In genomic region chr19:24187791-24188190, GRCm38 (mm10) we compare ENCODE assay signal across 26 mouse cellular contexts.
"Had no signal": no experiment of that assay in that cellular context is flagged by ENCODE, and none has a peak within 500 bp of the region (broad histone marks: within the 10 kb centered on the region; RNA-seq: fewer than 3 reads in every experiment).

No protein-coding gene starts in this region.

- H3K9me3 ChIP-seq: heart, embryonic 10.5 days; heart, embryonic 13.5 days; heart, embryonic 15.5 days; hindbrain, embryonic 10.5 days; hindbrain, embryonic 12.5 days; intestine, embryonic 15.5 days; kidney, embryonic 15.5 days; limb, embryonic 13.5 days had no signal

- H3K4me1 ChIP-seq: heart, embryonic 13.5 days; hindbrain, embryonic 12.5 days; intestine, embryonic 15.5 days; kidney, embryonic 15.5 days; limb, embryonic 13.5 days had no signal

- DNase-seq: gastrocnemius, adult 2 months; gastrocnemius, postnatal 10 days; gastrocnemius, postnatal 25 days; heart, adult 18-20 months; heart, postnatal 10 days; heart, postnatal 4 days; kidney, adult 18-20 months; kidney, adult 8-10 months; kidney, postnatal 14 days; kidney, postnatal 36 days; layer of hippocampus, adult 9-11 months; layer of hippocampus, postnatal 36 days; left cerebral cortex, postnatal 4 days had no signal

- ATAC-seq: forebrain, embryonic 16.5 days; inflammation-experienced regulatory T-cells, adult 6 months; intestine, embryonic 15.5 days; intestine, postnatal 0 days had no signal

- H3K4me3 ChIP-seq: gastrocnemius, adult 2 months; heart, embryonic 10.5 days; heart, embryonic 13.5 days; heart, embryonic 15.5 days; hindbrain, embryonic 10.5 days; hindbrain, embryonic 12.5 days; intestine, embryonic 15.5 days; kidney, embryonic 15.5 days; limb, embryonic 13.5 days had no signal

- H3K36me3 ChIP-seq: heart, embryonic 15.5 days; hindbrain, embryonic 10.5 days; hindbrain, embryonic 12.5 days; intestine, embryonic 15.5 days; kidney, embryonic 15.5 days; limb, embryonic 13.5 days had no signal

- H3K27ac ChIP-seq: gastrocnemius, adult 2 months; heart, embryonic 10.5 days; heart, embryonic 13.5 days; heart, embryonic 15.5 days; hindbrain, embryonic 10.5 days; hindbrain, embryonic 12.5 days; hindbrain, embryonic 14.5 days; intestine, embryonic 15.5 days; kidney, embryonic 15.5 days; kidney, postnatal 0 days; limb, embryonic 13.5 days had no signal

- H3K9ac ChIP-seq: heart, embryonic 13.5 days; heart, embryonic 15.5 days; hindbrain, embryonic 12.5 days; hindbrain, embryonic 14.5 days; intestine, embryonic 15.5 days; kidney, embryonic 15.5 days; limb, embryonic 13.5 days had no signal

- H3K27me3 ChIP-seq: heart, embryonic 13.5 days; heart, embryonic 15.5 days; hindbrain, embryonic 12.5 days; intestine, embryonic 15.5 days; kidney, embryonic 15.5 days; limb, embryonic 13.5 days had no signal

- H3K4me2 ChIP-seq: heart, embryonic 13.5 days; heart, embryonic 15.5 days; hindbrain, embryonic 12.5 days; hindbrain, embryonic 14.5 days; intestine, embryonic 15.5 days; kidney, embryonic 15.5 days; limb, embryonic 13.5 days had no signal
